28 mouse cellular contexts compared by ENCODE assay signal in the genomic region with DNA sequence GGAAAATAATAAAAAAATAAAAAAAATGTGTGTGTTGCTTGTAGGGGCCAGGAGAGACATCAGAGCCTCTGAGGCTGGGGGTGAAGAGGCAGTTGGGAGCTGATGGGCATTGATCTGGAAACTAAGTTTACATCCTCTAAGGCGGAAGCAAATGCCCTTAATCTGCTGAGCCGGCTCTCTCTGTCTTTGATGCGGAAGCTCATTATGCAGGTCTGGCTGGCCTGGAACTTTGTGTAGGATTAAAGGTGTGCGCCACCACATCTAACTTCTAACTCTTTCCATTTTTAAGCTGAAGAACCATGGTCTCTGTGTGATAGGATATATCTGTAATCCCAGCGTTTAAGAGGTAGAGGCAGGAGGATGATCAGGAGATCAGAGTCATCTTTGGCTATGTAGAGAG. TPM values are rescaled to one million over a fixed set of nuclear protein-coding genes. Genes with fewer than 3 reads are reported as not detected.
DNase-seq lines count a peak whose midpoint lies in the region; ATAC-seq and TF ChIP-seq lines count a peak whose summit lies in the region.
"Had no signal": no experiment of that assay in that cellular context is flagged by ENCODE, and none has a peak within 500 bp of the region (broad histone marks: within the 10 kb centered on the region; RNA-seq: fewer than 3 reads in every experiment).

No protein-coding gene starts in this region.

- TF ChIP-seq CTCF in testis, adult 2 months (IDR thresholded peaks at IDR 0.05; ENCODE audit: control insufficient read depth, insufficient read depth, insufficient replicate concordance, low read depth, low read length), result no peak

- no peak for TF ChIP-seq POLR2A in testis, adult 2 months (IDR thresholded peaks at IDR 0.05; ENCODE audit: control insufficient read depth, low read depth, low read length)

- peak overlapping the region; percentile 76 for H3K4me3 ChIP-seq in testis, adult 2 months (ENCODE audit: control insufficient read depth, low read depth, low read length)
- H3K4me3 ChIP-seq: embryonic facial prominence, embryonic 10.5 days; embryonic facial prominence, embryonic 12.5 days; forebrain, embryonic 10.5 days; forebrain, embryonic 12.5 days had no signal

- peak overlapping the region; percentile 70 for H3K27ac ChIP-seq in testis, adult 2 months (ENCODE audit: control insufficient read depth, insufficient read depth, low read depth, low read length)
- H3K27ac ChIP-seq: embryonic facial prominence, embryonic 10.5 days; embryonic facial prominence, embryonic 12.5 days; forebrain, embryonic 10.5 days; forebrain, embryonic 12.5 days had no signal

- peaks cover 14% of the 10 kb centered on the region for H3K4me1 ChIP-seq in testis, adult 2 months (ENCODE audit: control insufficient read depth, insufficient read depth, low read length)

- peak; percentile 79 for DNase-seq in heart, adult 11 months
- DNase-seq in heart, adult 9 months (ENCODE audit: low spot score in 2 of 2), result no peak
- DNase-seq in testis, postnatal 10 days (ENCODE audit: low spot score), result no peak
- DNase-seq in retina, postnatal 1 day, result peak; percentile 61
- DNase-seq: adrenal gland, adult 8-10 months; adrenal gland, postnatal 14 days; adrenal gland, postnatal 36 days; B cell, adult 2 months; cerebellum, adult 11-12 months; cerebellum, adult 2 months; cerebellum, adult 9-10 months; cerebellum, postnatal 10 days; cerebellum, postnatal 25 days had no signal

- H3K27me3 ChIP-seq in testis, adult 2 months (ENCODE audit: control insufficient read depth, insufficient read depth, low read length), result no peaks in the 10 kb centered on the region
- H3K27me3 ChIP-seq: embryonic facial prominence, embryonic 12.5 days; Patski had no signal

- H3K36me3 ChIP-seq in testis, adult 2 months (ENCODE audit: control insufficient read depth, insufficient read depth, low read length), result no peaks in the 10 kb centered on the region
- H3K36me3 ChIP-seq: embryonic facial prominence, embryonic 10.5 days; embryonic facial prominence, embryonic 12.5 days; forebrain, embryonic 10.5 days; forebrain, embryonic 12.5 days; G1E had no signal

- no peak for ATAC-seq in erythroid progenitor cell, adult 5-6 weeks (replicated peaks; ENCODE audit: low FRiP score, poor library complexity, severe bottlenecking)
- ATAC-seq: activated CD4-positive, CD25-positive, alpha-beta regulatory T cell, adult 4 months; CD4-positive, CD25-positive, alpha-beta regulatory T cell, adult 4 months; forebrain, embryonic 14.5 days; forebrain, embryonic 16.5 days; Patski had no signal

RNA-seq across cellular contexts. Expression of a gene that starts 1.5 kb away (rescaled TPM):
- polyA plus RNA-seq in testis, adult 2 months (2012; rRNA removed), result 42.2 and 43.6 TPM in 2 replicates
- 5.4 and 20.1 TPM in 2 replicates for total RNA-seq in erythroid progenitor cell, adult 5-6 weeks (2015; ENCODE audit: low replicate concordance)
- 2.2 and 4.1 TPM in 2 replicates for total RNA-seq in erythroid progenitor cell, adult 5-6 weeks (2017; ENCODE audit: low replicate concordance)

RNA-seq across cellular contexts. Expression of a gene that starts 9.0 kb away (rescaled TPM):
- polyA plus RNA-seq in testis, adult 2 months (2012; rRNA removed), result 87.2 and 108 TPM in 2 replicates
- not detected in 2 replicates for total RNA-seq in erythroid progenitor cell, adult 5-6 weeks (2015; ENCODE audit: low replicate concordance)
- total RNA-seq in erythroid progenitor cell, adult 5-6 weeks (2017; ENCODE audit: low replicate concordance), result not detected in 2 replicates
- total RNA-seq: adrenal gland, adult 18-20 months; adrenal gland, adult 8-10 months; adrenal gland, postnatal 14 days; adrenal gland, postnatal 36 days had no signal
- polyA plus RNA-seq: activated CD4-positive, CD25-positive, alpha-beta regulatory T cell, adult 4 months; CD4-positive, CD25-positive, alpha-beta regulatory T cell, adult 4 months; cerebellum, adult 2 months; cortical plate, adult 2 months; embryonic facial prominence, embryonic 10.5 days; embryonic facial prominence, embryonic 14.5 days; forebrain, embryonic 10.5 days; forebrain, embryonic 12.5 days; forebrain, embryonic 14.5 days; forebrain, embryonic 16.5 days; G1E; Patski had no signal

Comparison
In these comparisons a context has a peak if more than half of its experiments do, and no peak if none do; other contexts are left out.
1. DNase-seq: peak in heart, adult 11 months (single experiment) and retina, postnatal 1 day (single experiment); none in heart, adult 9 months (0 of 2) and testis, postnatal 10 days (single experiment).